Mouse (Mus musculus) small intestine, adult 2 months (tissue): Measurements from ENCODE around the gene Cd9.

ENCODE experiments used
- CTCF ChIP-seq: fragments of 200-500 bp; IDR thresholded peaks from 2 replicates; pipeline ENCODE4 v1.5.1; 2012; ENCODE audit warnings: low read depth, mild to moderate bottlenecking, control low read depth, inconsistent platforms, low read length, moderate library complexity, mixed read lengths; ENCODE audit not compliant: insufficient replicate concordance, insufficient read length; ENCODE audit errors: extremely low read depth
- POLR2A ChIP-seq: fragments of 200-500 bp; IDR thresholded peaks from 2 replicates; pipeline ENCODE4 v1.6.1; 2012; ENCODE audit warnings: low read depth, mild to moderate bottlenecking, control low read depth, inconsistent platforms, low read length, moderate library complexity

DNA sequence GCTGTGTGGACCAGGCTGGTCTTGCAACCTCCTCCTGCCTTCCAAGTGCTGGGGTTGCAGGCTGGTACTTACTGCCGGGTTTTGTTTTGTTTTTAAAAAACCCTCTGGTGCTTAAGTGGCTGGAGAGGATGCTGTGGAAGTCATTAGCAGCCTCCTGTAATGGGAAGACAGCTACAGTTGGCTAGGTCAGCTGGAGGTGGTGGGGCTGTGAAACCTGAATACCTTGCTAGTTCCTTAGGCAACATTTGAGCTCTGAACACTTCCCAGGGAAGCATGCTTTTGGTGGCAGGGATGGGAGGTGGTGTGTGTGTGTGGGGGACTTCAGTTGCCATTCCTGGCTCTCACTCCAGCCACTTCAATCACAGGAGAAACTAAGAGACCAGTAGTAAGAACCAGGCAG, 19.4 kb downstream of the Cd9 start:
- TF ChIP-seq POLR2A, result no peak
- no peak for TF ChIP-seq CTCF
